Mouse (Mus musculus) brain, embryonic 14.5 days (tissue): ENCODE data around the gene Trim71. TPM values are rescaled to one million over a fixed set of nuclear protein-coding genes. Genes with fewer than 3 reads are reported as not detected.

Experiments
- DNase-seq: peaks from one replicate; pipeline ENCODE4 v3.0.0-alpha.2; 2011; ENCODE audit warnings: low read depth
- CTCF ChIP-seq: fragments of 200-500 bp; IDR thresholded peaks from 2 replicates; pipeline ENCODE4 v1.5.1; 2012; ENCODE audit warnings: inconsistent platforms, mild to moderate bottlenecking, moderate library complexity, borderline replicate concordance; ENCODE audit not compliant: insufficient read depth, insufficient read length; ENCODE audit errors: extremely low read depth
- POLR2A ChIP-seq: fragments of 200-500 bp; IDR thresholded peaks from 2 replicates; pipeline ENCODE4 v1.6.1; 2012; ENCODE audit warnings: mild to moderate bottlenecking, inconsistent platforms, borderline replicate concordance; ENCODE audit not compliant: poor library complexity, insufficient read depth, insufficient read length, severe bottlenecking; ENCODE audit errors: extremely low read depth
- polyA plus RNA-seq: library from polyadenylated mRNA; depleted of rRNA; stranded (reverse); fragments of >200 nt; gene quantifications from 2 replicates; pipeline ENCODE4 v1.2.3, GENCODE M21; 2012

The Trim71 gene
- polyA plus RNA-seq, 1 experiment = 0.31 TPM

DNA sequence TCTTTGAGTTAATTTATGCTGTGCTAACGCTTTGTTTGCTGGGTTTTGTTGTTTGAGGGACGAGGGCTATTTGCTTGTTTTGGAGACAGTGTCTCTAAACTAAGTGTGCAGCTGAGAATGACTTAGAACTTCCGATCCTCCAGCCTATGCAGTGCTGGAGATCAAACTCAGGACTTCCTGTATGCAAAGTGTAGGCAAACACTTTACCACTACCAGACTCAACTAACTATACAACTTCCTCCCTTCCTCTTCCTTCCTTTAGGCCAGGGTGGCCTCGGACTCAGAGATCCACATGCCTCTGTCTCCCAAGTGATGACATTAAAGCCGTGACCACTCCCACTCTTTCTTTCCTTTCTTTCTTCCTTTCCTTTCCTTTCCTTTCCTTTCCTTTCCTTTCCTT, 9.4 kb upstream of the Trim71 start:
- TF ChIP-seq CTCF (no peak), POLR2A (no peak)

DNA sequence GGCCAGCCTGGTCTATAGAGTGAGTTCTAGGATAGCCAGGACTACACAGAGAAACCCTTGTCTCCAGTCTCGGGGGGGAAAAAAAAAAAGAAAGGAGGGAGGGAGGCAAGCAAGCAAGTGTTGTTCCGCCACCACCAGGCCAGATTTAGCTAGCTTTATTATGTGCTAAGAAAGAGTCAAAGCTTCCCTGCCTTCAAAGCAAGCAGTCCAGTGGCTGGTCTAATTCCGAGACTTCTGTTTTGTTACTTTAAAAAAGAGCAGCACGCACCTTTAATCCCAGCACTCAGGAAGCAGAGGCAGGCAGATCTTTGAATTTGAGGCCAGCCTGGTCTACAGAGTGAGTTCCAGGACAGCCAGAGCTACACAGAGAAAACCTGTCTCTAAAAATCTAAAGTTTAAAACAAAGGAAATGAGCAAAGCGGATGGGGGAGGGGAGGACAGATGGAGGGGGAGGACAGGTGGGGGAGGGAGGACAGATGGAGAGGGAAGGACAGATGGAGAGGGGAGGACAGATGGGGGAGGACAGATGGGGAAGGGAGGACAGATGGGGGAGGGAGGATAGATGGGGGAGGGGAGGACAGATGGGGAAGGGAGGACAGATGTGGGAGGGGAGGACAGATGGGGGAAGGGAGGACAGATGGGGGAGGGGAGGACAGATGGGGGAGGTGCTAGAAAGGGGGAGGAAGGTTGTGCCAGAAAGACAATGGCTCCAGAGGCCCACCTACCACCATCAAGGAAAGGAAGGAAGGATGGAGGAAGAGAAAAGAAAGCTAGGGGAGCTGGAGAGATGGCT, 4.7 kb upstream of the Trim71 start:
- DNase-seq = no peak
- no peak for TF ChIP-seq CTCF
- TF ChIP-seq POLR2A = no peak

More for the DNA sequence above, 9.4 kb upstream of the Trim71 start:
- no peak for DNase-seq

DNA sequence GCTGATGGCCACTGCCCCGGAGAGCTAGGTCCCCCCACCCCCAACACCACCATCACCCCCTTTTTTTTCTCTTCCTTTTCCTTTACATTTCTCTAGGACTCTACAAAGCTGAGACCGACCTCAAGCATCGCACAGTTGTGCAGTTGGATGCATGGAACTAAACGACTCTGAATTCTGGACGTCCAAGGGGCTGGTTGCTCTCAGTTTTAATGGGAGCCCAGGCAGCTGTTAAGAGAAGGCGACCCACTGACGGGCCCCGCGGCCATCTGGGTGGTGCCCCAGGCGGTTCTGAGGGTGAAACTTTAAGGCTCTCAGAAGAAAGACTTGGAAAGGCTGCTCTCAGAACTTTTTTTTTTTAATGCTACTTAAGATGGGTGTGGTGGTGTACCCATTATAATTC, 498 bp upstream of the Trim71 start:
- no peak for DNase-seq
- no peak for TF ChIP-seq CTCF
- TF ChIP-seq POLR2A = no peak

DNA sequence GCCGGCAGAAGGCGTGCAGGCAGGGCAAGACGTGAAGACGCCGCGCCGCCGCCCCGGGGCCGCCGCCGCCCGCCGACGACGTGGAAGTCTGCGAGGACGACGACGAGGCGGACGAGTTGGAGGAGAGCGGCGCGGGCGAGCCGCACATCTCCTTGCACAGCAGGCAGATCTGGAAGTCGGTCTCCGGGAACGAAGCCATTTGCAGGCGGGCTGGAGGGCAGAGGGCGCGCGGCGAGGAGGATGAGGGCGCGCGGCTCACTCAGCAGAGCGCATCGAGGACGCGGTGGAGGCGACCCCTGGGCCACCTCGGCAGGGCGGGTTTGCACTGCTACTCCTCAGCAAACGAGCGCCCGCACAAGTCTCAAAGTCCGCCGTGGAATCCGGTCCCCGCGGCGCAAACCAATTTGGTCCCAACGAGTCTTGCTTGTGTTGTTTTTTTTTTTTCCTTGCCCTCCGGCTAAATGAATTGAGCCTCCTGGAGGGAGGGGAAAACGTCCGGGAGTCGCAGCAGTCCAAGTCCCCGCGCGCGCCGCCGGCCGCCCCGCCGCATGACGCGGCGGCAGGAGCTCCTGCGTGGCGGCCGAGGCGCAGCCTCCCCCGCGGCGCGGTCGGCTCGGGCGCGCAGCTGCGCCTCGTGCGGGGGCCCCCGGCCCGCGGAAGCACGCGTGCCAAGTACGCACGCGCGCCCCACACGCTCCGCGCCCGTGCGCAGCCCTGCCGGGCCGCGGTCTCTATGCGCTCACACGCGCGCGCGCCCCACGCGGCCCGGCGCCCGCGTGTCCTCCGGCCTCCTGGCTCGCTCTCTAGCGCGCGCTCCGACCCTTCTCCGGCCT, 1.0 kb downstream of the Trim71 start:
- TF ChIP-seq CTCF = no peak
- 0 out of 2 replicates have a peak, but pooled peaks have one; percentile 20 for TF ChIP-seq POLR2A
- DNase-seq = peak; percentile 52

DNA sequence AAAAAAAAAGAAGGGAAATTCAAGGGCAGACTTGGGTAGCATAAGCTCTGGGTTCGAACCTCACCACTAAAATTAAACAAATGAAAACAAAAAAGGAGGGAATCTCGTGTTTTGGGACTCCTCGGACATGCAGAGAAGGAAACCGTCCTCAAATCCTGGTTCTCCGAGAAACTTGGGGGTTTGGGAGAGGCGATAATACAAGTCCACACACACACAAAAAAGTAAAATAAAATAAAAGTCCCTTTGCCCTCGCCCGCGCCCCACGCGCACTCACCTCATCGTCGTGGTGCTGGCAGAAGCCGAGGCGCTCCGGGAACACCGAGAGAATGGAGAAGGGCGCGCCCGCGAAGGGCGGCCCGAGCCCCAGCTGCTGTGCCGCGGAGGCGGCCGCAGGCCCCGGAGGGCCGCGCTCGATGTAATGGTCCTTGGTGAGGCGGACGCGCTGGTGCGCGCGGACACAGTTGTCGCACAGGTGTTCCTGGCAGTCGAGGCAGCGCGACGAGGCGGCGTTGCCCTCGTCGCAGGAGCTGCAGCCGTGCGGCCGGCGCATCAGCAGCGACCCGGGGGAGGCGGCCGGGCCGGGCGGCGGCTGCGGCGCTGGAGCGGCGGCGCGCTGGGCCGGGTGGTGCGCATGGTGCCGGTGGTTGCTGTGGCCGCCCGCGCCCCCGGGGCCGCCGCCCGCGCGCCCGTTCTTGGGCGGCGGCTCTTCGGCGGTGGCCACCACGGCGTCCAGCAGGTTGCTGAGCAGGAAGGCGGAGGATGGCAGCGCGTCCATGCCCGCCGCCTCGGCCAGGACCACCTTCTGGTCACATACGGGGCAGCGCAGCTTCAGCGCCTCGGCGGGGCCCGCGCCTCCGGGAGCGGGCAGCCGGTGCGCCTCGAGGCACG, 1.9 kb downstream of the Trim71 start:
- no peak for DNase-seq
- TF ChIP-seq POLR2A = no peak
- no peak for TF ChIP-seq CTCF

DNA sequence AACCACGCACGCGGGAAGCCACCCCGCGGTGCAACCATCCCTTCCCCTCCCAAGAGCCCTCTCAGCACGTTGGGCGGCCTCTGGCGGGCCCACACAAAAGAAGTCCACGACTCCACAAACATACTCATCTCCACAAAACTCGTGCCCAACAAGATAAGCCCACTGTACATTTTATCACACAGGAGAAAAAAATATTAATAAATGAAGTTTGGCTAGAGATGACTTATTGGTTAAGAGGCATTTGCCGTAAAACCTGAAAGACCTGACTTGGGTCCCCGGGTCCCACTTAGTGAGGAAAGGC, 2.5 kb downstream of the Trim71 start:
- TF ChIP-seq POLR2A = no peak
- DNase-seq = no peak

DNA sequence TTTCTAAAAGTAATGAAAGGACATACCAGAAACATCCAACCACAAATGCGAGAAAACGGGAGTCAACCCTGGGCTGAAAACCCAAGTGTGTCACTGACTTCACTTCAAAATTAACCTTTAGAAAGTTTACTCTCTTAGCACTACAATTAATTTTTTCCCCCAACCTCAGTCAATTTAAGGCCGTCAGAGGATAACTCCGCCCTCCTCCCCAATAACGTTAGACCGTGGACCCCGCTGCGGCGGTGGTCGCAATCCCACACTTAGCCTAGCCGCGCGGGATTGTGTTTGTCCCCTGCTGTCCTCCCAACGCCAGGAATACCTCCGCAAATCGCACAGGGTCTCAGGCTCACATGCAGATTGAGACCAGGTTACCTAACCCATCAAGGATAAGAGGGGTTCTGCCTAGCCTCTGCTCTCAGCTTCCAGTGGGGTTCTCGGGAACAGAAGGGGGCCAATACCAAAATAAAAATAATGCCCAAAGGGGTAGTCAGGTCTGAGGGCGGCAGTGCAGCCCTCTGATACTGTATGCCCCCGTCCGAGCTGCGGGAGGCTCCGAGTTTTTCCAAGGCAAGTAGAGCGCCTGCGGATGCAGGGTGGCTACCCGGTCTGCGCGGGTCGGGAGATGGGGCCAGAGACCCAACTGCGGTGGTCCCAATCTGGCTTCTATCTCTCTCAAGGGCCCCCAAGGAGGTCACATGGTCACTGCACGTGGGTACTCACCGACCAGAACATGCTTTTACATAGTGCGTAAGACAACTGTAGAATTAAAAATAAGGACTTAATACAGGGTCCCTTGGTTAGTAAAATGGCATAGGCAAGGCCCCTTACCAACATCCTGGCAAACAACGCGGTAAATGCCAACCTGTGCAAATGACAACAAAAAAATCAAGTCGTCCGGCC, 3.1 kb downstream of the Trim71 start:
- DNase-seq = no peak
- TF ChIP-seq POLR2A = no peak
- no peak for TF ChIP-seq CTCF

DNA sequence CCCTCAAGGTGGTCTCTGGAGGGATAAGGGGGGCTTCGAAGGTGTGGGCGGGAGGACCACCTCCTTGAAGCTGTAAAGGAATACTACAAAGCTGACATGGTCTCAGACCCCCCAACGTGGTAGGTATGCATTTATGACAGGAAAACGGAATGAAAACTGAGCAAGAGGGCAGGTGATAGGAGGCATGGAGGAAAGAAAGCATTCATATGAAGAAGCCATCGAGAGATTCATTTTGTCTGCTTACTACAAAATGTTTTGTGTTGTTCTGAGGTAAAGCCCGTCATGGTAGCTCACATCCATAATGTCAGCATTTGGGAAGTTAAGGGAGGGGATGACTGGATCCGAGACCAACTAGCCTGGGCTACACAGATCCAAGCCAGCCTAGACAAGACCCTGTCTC, 4.0 kb downstream of the Trim71 start:
- DNase-seq = no peak

DNA sequence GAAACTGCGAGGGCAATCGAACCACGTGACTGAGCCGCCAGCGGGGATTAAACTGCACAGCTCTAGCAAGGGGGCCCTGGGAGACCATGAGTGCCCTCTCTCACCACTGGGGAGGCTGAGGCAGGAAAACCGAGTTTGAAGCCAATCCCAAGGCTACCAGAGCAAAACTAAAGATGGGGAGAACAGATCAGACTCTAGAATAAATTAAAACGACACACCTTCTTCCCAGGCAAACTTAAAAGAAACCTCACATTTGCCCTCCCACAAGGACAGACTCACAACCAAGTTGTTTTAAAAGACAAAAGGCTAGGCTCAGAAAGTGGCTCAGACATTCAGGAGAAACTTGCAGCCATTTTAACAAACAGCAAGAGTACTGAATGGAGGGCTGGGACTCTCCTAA, 7.1 kb downstream of the Trim71 start:
- DNase-seq = no peak
- no peak for TF ChIP-seq POLR2A
- no peak for TF ChIP-seq CTCF

More for the DNA sequence above, 4.0 kb downstream of the Trim71 start:
- no peak for TF ChIP-seq POLR2A
- no peak for TF ChIP-seq CTCF

DNA sequence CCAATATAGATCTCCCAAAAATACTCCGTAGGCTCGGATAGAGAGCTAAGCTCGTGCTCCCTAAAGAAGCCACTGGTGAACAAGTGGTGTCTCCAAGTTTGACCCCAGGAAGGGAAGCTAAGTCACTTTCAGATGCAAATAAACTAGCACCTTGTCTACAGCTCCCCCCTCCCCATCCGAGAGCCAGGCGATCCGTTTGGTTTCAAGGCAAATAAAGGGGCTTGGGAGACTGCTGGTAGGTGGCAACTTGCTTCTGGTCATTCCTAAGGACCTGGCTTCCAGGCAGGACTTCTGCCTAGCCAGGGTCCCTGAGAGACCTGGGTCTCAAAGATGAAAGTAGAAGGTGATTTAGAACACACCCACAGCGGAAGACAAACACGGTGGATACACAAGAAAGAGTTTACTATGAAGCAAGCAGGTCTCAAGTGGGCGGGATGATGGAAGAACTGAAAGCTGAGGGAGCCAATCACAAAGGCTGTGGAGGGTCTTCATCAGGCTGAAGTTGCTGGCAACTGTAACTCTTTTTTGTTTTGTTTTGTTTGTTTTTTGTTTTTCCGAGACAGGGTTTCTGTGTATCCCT, 7.8 kb downstream of the Trim71 start:
- TF ChIP-seq CTCF (no peak), POLR2A (no peak)
- no peak for DNase-seq

DNA sequence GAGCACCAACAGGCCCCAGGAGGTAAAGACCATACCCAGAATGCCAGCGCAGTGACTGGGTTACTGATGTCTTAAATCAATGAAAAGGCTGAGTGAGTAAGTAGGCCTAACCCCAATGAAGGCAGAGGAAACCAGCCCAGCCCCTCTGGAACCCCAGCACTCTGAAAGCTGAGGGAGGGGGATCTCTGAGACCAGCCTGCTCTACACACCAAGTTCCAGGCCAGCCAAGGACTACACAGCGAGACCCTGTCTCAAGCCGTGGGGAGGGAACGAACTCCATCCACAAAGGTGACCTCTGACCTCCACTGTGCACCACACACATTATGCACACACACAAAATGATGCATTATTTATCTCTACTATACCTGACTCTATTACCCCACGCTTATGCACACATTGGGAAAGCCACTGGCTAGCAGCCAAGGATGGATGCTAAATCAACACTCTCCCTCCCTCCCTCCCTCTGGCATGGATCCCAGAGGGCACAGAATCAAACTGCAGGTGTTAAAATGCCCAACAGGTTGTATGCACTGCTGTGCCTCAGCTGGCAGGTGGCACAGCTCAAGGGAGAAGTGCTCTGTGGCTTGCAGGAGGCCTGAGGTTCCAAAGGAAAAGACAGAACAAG, 9.7 kb downstream of the Trim71 start:
- DNase-seq = peak; percentile 84
- no peak for TF ChIP-seq POLR2A
- no peak for TF ChIP-seq CTCF
